9 mouse cellular contexts compared by ENCODE assay signal in the genomic region with DNA sequence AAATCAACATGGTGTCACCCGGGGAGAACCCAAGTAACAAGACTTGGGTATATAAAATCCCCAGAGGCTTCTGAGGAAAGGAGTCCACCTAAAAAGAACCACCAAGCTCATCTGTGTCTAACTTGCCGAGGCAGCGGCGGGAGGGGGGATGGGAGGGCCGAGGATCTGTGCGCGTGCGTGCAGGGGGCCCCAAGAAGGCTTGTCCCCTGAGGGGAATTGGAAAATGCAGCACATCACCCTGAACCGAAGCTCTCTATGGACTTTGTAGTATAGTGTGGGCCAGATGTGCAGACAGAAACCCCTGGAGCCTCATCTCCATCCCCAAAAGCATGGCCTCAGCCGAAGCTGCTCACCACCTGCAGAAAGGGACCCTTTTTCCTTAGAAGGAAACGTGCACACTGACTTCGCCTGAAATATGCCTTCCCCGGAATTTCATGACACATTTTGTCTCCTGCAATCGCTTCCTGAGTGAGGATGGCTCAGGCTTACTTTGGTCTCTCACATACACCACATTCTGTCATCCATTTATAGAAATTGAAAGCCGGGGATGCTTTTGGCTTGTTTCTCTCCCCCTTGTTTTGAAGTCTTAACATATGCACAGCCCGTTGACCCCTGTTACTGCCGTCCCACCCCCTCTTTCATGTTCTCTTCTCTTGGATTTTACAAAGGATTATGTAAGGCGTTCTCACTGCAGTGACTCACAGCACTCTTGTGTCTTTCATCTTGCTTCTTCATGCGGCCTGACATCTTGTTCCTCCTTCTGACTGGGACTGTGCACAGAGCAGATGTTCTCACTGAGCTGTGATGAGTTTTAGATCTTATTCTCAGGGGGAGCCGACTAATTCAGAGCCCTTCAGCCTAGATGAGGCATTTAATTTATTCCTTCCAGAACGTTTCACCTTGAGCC.
DNase-seq lines count a peak whose midpoint lies in the region; ATAC-seq and TF ChIP-seq lines count a peak whose summit lies in the region.
"Had no signal": no experiment of that assay in that cellular context is flagged by ENCODE, and none has a peak within 500 bp of the region (broad histone marks: within the 10 kb centered on the region; RNA-seq: fewer than 3 reads in every experiment).

No protein-coding gene starts in this region.

- H3K36me3 ChIP-seq in embryonic facial prominence, embryonic 13.5 days, result no peaks in the 10 kb centered on the region
- no peaks in the 10 kb centered on the region for H3K36me3 ChIP-seq in hindbrain, postnatal 0 days (ENCODE audit: insufficient read depth, low read length)
- H3K36me3 ChIP-seq in midbrain, embryonic 12.5 days, result no peaks in the 10 kb centered on the region
- H3K36me3 ChIP-seq: heart, embryonic 15.5 days had no signal

- no peak; the same call in 1 of the 2 replicates for ATAC-seq in embryonic facial prominence, embryonic 13.5 days (ENCODE audit: insufficient number of reproducible peaks, insufficient read depth, low FRiP score, low TSS enrichment, low read depth)
- 0 out of 2 replicates have a peak, but pooled peaks have one; percentile 43 for ATAC-seq in hindbrain, postnatal 0 days
- ATAC-seq in midbrain, embryonic 12.5 days (ENCODE audit: low FRiP score, low read depth), result peak; percentile 54; the same call in 1 of the 2 replicates

- H3K27me3 ChIP-seq in embryonic facial prominence, embryonic 13.5 days, result no peaks in the 10 kb centered on the region
- H3K27me3 ChIP-seq in hindbrain, postnatal 0 days (ENCODE audit: insufficient read depth, low read length), result no peaks in the 10 kb centered on the region
- peaks cover 4% of the 10 kb centered on the region; the same call in 1 of the 2 replicates for H3K27me3 ChIP-seq in midbrain, embryonic 12.5 days
- H3K27me3 ChIP-seq: heart, embryonic 15.5 days had no signal

- H3K4me1 ChIP-seq in embryonic facial prominence, embryonic 13.5 days, result peaks cover 13% of the 10 kb centered on the region
- H3K4me1 ChIP-seq in hindbrain, postnatal 0 days (ENCODE audit: insufficient read depth, low read length), result no peaks in the 10 kb centered on the region; the same call in 1 of the 2 replicates
- peaks cover 8% of the 10 kb centered on the region; the same call in 1 of the 2 replicates for H3K4me1 ChIP-seq in midbrain, embryonic 12.5 days
- H3K4me1 ChIP-seq: heart, embryonic 15.5 days had no signal

- no peak for TF ChIP-seq CTCF in hindbrain, postnatal 0 days (IDR thresholded peaks at IDR 0.05; ENCODE audit: low read depth)

- peak; percentile 47 for DNase-seq in Muller cell, postnatal 12 days (ENCODE audit: inconsistent ontology term)
- DNase-seq in hindbrain, postnatal 0 days (ENCODE audit: low spot score), result peak; percentile 31
- no peak for DNase-seq in thymus, postnatal 36 days
- no peak for DNase-seq in kidney, adult 11 months
- DNase-seq in cerebellum, postnatal 10 days, result no peak
- DNase-seq in adrenal gland, postnatal 4 days (ENCODE audit: low spot score in 2 of 2), result no peak

- H3K9ac ChIP-seq in embryonic facial prominence, embryonic 13.5 days, result no peak overlapping the region
- H3K9ac ChIP-seq in hindbrain, postnatal 0 days (replicated peaks; ENCODE audit: low read length), result no peak overlapping the region
- H3K9ac ChIP-seq in midbrain, embryonic 12.5 days (replicated peaks), result no peak overlapping the region
- H3K9ac ChIP-seq: heart, embryonic 15.5 days had no signal

- H3K27ac ChIP-seq in embryonic facial prominence, embryonic 13.5 days, result 0 out of 2 replicates have a peak overlapping the region, but pooled peaks have one; percentile 3
- H3K27ac ChIP-seq in hindbrain, postnatal 0 days, result no peak overlapping the region
- H3K27ac ChIP-seq in midbrain, embryonic 12.5 days (replicated peaks), result 0 out of 2 replicates have a peak overlapping the region, but pooled peaks have one; percentile 6
- H3K27ac ChIP-seq: heart, embryonic 15.5 days had no signal

- H3K4me2 ChIP-seq in embryonic facial prominence, embryonic 13.5 days, result peak overlapping the region; percentile 31
- H3K4me2 ChIP-seq in hindbrain, postnatal 0 days (ENCODE audit: low read depth, low read length), result no peak overlapping the region
- no peak overlapping the region for H3K4me2 ChIP-seq in midbrain, embryonic 12.5 days (replicated peaks)
- H3K4me2 ChIP-seq: heart, embryonic 15.5 days had no signal

- H3K9me3 ChIP-seq in embryonic facial prominence, embryonic 13.5 days, result no peaks in the 10 kb centered on the region
- no peaks in the 10 kb centered on the region for H3K9me3 ChIP-seq in hindbrain, postnatal 0 days (ENCODE audit: low read length)
- H3K9me3 ChIP-seq in midbrain, embryonic 12.5 days, result no peaks in the 10 kb centered on the region
- H3K9me3 ChIP-seq: heart, embryonic 15.5 days had no signal

- WGBS in embryonic facial prominence, embryonic 13.5 days, result 33% methylated on average over 21 of the region's 21 CpGs
- WGBS in hindbrain, postnatal 0 days, result 40% methylated on average over 21 of the region's 21 CpGs
- 43% methylated on average over 21 of the region's 21 CpGs for WGBS in midbrain, embryonic 12.5 days

- H3K4me3 ChIP-seq in embryonic facial prominence, embryonic 13.5 days, result no peak overlapping the region
- no peak overlapping the region for H3K4me3 ChIP-seq in hindbrain, postnatal 0 days (ENCODE audit: low read length)
- no peak overlapping the region for H3K4me3 ChIP-seq in midbrain, embryonic 12.5 days
- H3K4me3 ChIP-seq: heart, embryonic 15.5 days had no signal

Comparison
In these comparisons a context has a peak if more than half of its experiments do, and no peak if none do; other contexts are left out.
1. DNase-seq: peak in Muller cell, postnatal 12 days (single experiment) and hindbrain, postnatal 0 days (single experiment); none in thymus, postnatal 36 days (0 of 2), kidney, adult 11 months (single experiment), cerebellum, postnatal 10 days (0 of 2) and adrenal gland, postnatal 4 days (0 of 2).